Mouse (Mus musculus) inflammation-experienced regulatory T-cells (primary cell): ENCODE measurements around the gene Gm8660. TPM values are rescaled to one million over a fixed set of nuclear protein-coding genes. Genes with fewer than 3 reads are reported as not detected.

Experiments
- polyA plus RNA-seq, 2 experiments: library from polyadenylated mRNA; unstranded; fragments of 100-300 nt; shearing (Covaris generic); gene quantifications; one replicate each; pipeline ENCODE4 v1.2.1; 2017

Gm8660 gene
- polyA plus RNA-seq: not detected

GRCm38 (mm10) chr7:22370939-22371338, at the start of gene Gm8660:
TSS of gene Gm8660 (minus strand) at chr7:22371039.

GRCm38 (mm10) chr7:22413283-22413682, 42.4 kb upstream of the Gm8660 start, which contains the start of gene Vmn1r148:
TSS of gene Vmn1r148 (plus strand) at chr7:22413583.

GRCm38 (mm10) chr7:22329617-22330016, 41.2 kb downstream of the Gm8660 start, which contains the start of gene Gm4187:
TSS of gene Gm4187 (minus strand) at chr7:22329717.

Other genes starting within 250 kb of the Gm8660 start
- gene Gm10666, start 236.3 kb downstream of the Gm8660 start, polyA plus RNA-seq: not detected
- gene Vmn1r142, start 207.0 kb downstream of the Gm8660 start, polyA plus RNA-seq: not detected
- 1 to 10 TPM in 1 of 2 experiments, not detected in 1; 2.6 TPM for gene Vmn1r143, start 181.7 kb downstream of the Gm8660 start, polyA plus RNA-seq
- under 1 TPM in 1 of 2 experiments, not detected in 1; 0.18 TPM for gene Gm8653, start 169.8 kb downstream of the Gm8660 start, polyA plus RNA-seq
- not detected for gene Gm8453, start 141.6 kb downstream of the Gm8660 start, polyA plus RNA-seq
- not detected for gene Gm4187, start 41.3 kb downstream of the Gm8660 start, polyA plus RNA-seq
- not detected for gene Vmn1r148, start 42.5 kb upstream of the Gm8660 start, polyA plus RNA-seq
- gene Vmn1r149, start 67.2 kb upstream of the Gm8660 start, polyA plus RNA-seq: not detected
- gene Gm10665, start 93.0 kb upstream of the Gm8660 start, polyA plus RNA-seq: 1 to 10 TPM in 1 of 2 experiments, under 1 TPM in 1; 0.28 to 5.2 TPM
- not detected for gene Vmn1r151, start 128.6 kb upstream of the Gm8660 start, polyA plus RNA-seq
- gene Vmn1r152, start 151.9 kb upstream of the Gm8660 start, polyA plus RNA-seq: under 1 TPM in 1 of 2 experiments, not detected in 1; 0.25 TPM
- gene Gm8677, start 163.8 kb upstream of the Gm8660 start, polyA plus RNA-seq: not detected
- not detected for gene Gm4201, start 194.3 kb upstream of the Gm8660 start, polyA plus RNA-seq
- gene Gm4565, start 217.1 kb upstream of the Gm8660 start, polyA plus RNA-seq: 1 to 10 TPM in 1 of 2 experiments, under 1 TPM in 1; 0.30 to 1.9 TPM